ENCODE assay signal across 1 mouse cellular context in the genomic region with DNA sequence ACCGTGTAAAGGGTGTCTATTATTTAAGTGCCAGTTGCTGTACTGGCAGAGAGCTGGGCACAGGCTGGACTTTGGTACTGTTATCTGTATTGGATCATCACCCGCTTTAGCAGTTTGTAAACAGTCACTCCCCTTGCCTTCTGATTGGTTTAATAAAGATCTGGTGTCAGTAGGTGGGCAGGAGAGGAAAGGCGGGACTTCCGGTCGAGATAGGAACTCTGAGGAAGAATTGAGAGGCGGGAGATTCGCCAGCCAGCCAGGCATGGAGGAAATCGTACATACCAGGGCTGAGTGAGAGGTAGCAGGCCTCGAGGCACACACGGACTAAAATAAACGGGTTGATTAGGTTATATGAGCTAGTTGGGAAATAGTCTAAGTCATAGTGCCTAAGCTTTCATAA.
TF ChIP-seq lines count a peak whose summit lies in the region.

No protein-coding gene starts in this region.

TF ChIP-seq in CH12.LX, 34 proteins besides CTCF, POLR2A, EP300 and RAD21:
- TF ChIP-seq NELFE (IDR thresholded peaks at IDR 0.05; ENCODE audit: low read depth, low read length) (0 out of 2 replicates have a peak, but pooled peaks have one; percentile 40), TBP (conservative IDR thresholded peaks at IDR 0.05; ENCODE audit: low read depth, low read length) (no peak), SIN3A (IDR thresholded peaks at IDR 0.05; ENCODE audit: low read length) (peak; percentile 32; the same call in 1 of the 2 replicates), MEF2A (IDR thresholded peaks at IDR 0.05; ENCODE audit: borderline replicate concordance, low read depth, low read length) (no peak), HCFC1 (IDR thresholded peaks at IDR 0.05; ENCODE audit: low read depth, low read length) (peak; percentile 49), MAX (IDR thresholded peaks at IDR 0.05; ENCODE audit: low read length) (peak; percentile 71), ELF1 (IDR thresholded peaks at IDR 0.05; ENCODE audit: low read depth, low read length) (peak; percentile 50; the same call in 1 of the 2 replicates)
